Mouse (Mus musculus) liver, embryonic 13.5 days (tissue): ENCODE measurements around the gene Gm17689. TPM values are rescaled to one million over a fixed set of nuclear protein-coding genes. Genes with fewer than 3 reads are reported as not detected.

Experiments used
- ATAC-seq: fragments of 200-750 bp; cut with Nextera tagmentation; 2 replicates; pipeline ENCODE4 v1.8.0; 2017; ENCODE audit warnings: low read depth, mild to moderate bottlenecking, moderate number of reproducible peaks, moderate library complexity
- DNase-seq: peaks from one replicate; pipeline ENCODE4 v3.0.0; 2022
- H3K27ac ChIP-seq: fragments of 300-500 bp; sonication (generic); 2 replicates; pipeline ENCODE4 v1.5.1; 2015; ENCODE audit warnings: moderate library complexity, mild to moderate bottlenecking, inconsistent platforms
- H3K27me3 ChIP-seq: fragments of 300-500 bp; sonication (generic); 2 replicates; pipeline ENCODE4 v1.6.1; 2015; ENCODE audit warnings: mild to moderate bottlenecking, inconsistent platforms
- H3K36me3 ChIP-seq: fragments of 300-500 bp; sonication (generic); 2 replicates; pipeline ENCODE4 v1.6.1; 2015; ENCODE audit warnings: mild to moderate bottlenecking, inconsistent platforms
- H3K4me1 ChIP-seq: fragments of 300-500 bp; sonication (generic); replicated peaks from 2 replicates; pipeline ENCODE4 v1.6.1; 2015; ENCODE audit warnings: inconsistent platforms
- H3K4me2 ChIP-seq: fragments of 300-500 bp; sonication (generic); 2 replicates; pipeline ENCODE4 v1.6.1; 2015; ENCODE audit warnings: inconsistent platforms, mild to moderate bottlenecking, moderate library complexity
- H3K4me3 ChIP-seq: fragments of 300-500 bp; sonication (generic); replicated peaks from 2 replicates; pipeline ENCODE4 v1.5.1; 2015; ENCODE audit warnings: mild to moderate bottlenecking, inconsistent platforms
- H3K9ac ChIP-seq: fragments of 300-500 bp; sonication (generic); 2 replicates; pipeline ENCODE4 v1.6.1; 2015; ENCODE audit warnings: mild to moderate bottlenecking, inconsistent platforms
- H3K9me3 ChIP-seq: fragments of 300-500 bp; sonication (generic); replicated peaks from 2 replicates; pipeline ENCODE4 v1.6.1; 2016; ENCODE audit warnings: inconsistent platforms
- WGBS: fragments of 180-500 bp; shearing (Covaris S2); methylation state at CpG from one replicate; pipeline ENCODE4 v1.1.7; 2015; ENCODE audit not compliant: insufficient replicate concordance; 5-methylcytosine and 5-hydroxymethylcytosine counted together
- polyA plus RNA-seq: library from polyadenylated mRNA; unstranded; fragments of >200 nt; fragmentation: Nextera tagmentation; extraction: Ambion mirVana; gene quantifications from 2 replicates; pipeline ENCODE4 v1.2.1, GENCODE M21; 2015

Gm17689 gene
- polyA plus RNA-seq, result not detected in 2 replicates

DNA sequence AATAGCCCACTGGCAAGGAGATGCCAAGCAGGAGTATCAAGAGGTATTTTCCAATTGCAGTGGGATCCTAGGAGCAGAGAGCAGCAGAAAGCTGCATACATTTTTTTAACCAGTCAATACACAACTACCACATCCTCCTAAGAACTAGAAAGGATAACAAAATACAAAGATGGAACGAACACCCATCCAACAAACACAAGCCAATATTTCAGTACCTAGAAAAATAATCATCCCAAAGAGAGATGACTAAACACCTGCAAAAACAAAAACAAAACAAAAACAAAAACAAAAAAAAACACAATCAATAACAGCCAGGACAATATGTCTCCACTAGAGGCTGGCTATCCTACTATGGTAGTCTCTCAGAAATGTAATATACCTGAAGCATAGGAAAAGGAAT is at the start of gene Gm17689:
TSS of gene Gm17689 (minus strand) at position 101 of the 400 bp plus-strand sequence.
- ATAC-seq (no peak), DNase-seq (no peak)
- Histone ChIP-seq H3K4me2 (no peak within 1 kb of the TSS), H3K4me3 (no peak within 1 kb of the TSS), H3K4me1 (no peaks in the 10 kb centered on the region), H3K27me3 (no peaks in the 10 kb centered on the region), H3K36me3 (no peaks in the 10 kb centered on the region), H3K9ac (no peak within 1 kb of the TSS), H3K27ac (no peak within 1 kb of the TSS), H3K9me3 (peaks cover 3% of the 10 kb centered on the region; the same call in 1 of the 2 replicates)
- 38% methylated on average over 1 of the region's 1 CpGs for WGBS

DNA sequence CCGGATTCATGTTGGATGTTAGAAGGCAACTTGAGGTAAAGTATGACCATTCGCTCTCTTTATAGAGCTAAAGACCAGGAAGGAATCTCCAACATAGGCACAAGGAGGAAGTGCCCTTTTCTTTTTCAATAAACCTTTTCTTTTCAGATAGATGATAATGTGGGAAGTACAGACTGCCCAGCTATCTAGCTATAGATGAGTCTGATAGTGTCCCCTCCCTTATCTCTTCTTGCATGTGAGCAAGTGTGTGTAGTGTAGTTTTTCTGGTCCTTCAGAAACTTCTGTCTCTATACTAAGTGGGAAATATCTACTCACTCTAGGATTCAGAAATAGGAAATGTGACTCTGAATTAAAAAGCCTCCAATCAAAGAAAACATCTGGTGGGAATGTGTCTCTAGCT is 40.6 kb downstream of the Gm17689 start, which contains the start of gene Gm5615:
TSS of gene Gm5615 (minus strand) at position 101 of the 400 bp plus-strand sequence.
- Histone ChIP-seq H3K9me3 (no peaks in the 10 kb centered on the region), H3K4me1 (no peaks in the 10 kb centered on the region), H3K27me3 (no peaks in the 10 kb centered on the region), H3K27ac (no peak within 1 kb of the TSS), H3K4me2 (no peak within 1 kb of the TSS), H3K36me3 (no peaks in the 10 kb centered on the region), H3K9ac (no peak within 1 kb of the TSS), H3K4me3 (no peak within 1 kb of the TSS)
- no peak for DNase-seq
- WGBS, result 59% methylated on average over 2 of the region's 2 CpGs
- no peak for ATAC-seq

Other genes starting within 250 kb of the Gm17689 start
- gene Gm7257, start 150.8 kb downstream of the Gm17689 start, polyA plus RNA-seq, result not detected in 2 replicates
- gene Gm9513, start 107.0 kb downstream of the Gm17689 start, polyA plus RNA-seq, result not detected in 2 replicates
- gene Gm5615, start 40.7 kb downstream of the Gm17689 start, polyA plus RNA-seq, result not detected in 2 replicates
- gene A630095E13Rik, start 60.7 kb upstream of the Gm17689 start, polyA plus RNA-seq, result not detected in 2 replicates
- not detected in 2 replicates for gene Acrv1, start 110.6 kb upstream of the Gm17689 start, polyA plus RNA-seq
- gene Chek1, start 144.4 kb upstream of the Gm17689 start, polyA plus RNA-seq, result 26.0 and 31.2 TPM in 2 replicates
- gene Stt3a, start 185.0 kb upstream of the Gm17689 start, polyA plus RNA-seq, result 181 and 214 TPM in 2 replicates
- 32.0 and 38.2 TPM in 2 replicates for gene Ei24, start 214.8 kb upstream of the Gm17689 start, polyA plus RNA-seq
- 0.80 and 1.1 TPM in 2 replicates for gene Fez1, start 239.2 kb upstream of the Gm17689 start, polyA plus RNA-seq